Mouse (Mus musculus): ENCODE data around the gene Rfx8. TPM values are rescaled to one million over a fixed set of nuclear protein-coding genes. Genes with fewer than 3 reads are reported as not detected.

The Rfx8 gene
- total and polyA plus RNA-seq, 3 experiments, result not detected

- DNase-seq (ENCODE audit: low read depth, low spot score), result no peak
- no peaks in the 10 kb centered on the region for H3K9me3 ChIP-seq (replicated peaks; ENCODE audit: insufficient read depth, low read length)
- no peaks in the 10 kb centered on the region for H3K36me3 ChIP-seq (ENCODE audit: control insufficient read depth in 1 of 2, insufficient read depth in 2 of 2, low read length in 2 of 2)
- no peak overlapping the region for H3K9ac ChIP-seq (ENCODE audit: control insufficient read depth, low read depth, low read length, poor library complexity, severe bottlenecking)
- no peak overlapping the region for H3K4me3 ChIP-seq (ENCODE audit: control insufficient read depth in 1 of 2, insufficient read depth in 1 of 2, low read depth in 2 of 2, low read length in 2 of 2)
- no peaks in the 10 kb centered on the region for H3K4me1 ChIP-seq (ENCODE audit: control insufficient read depth in 1 of 2, insufficient read depth in 2 of 2, low read length in 2 of 2)
- no peaks in the 10 kb centered on the region for H3K79me2 ChIP-seq (ENCODE audit: control insufficient read depth, insufficient read depth, low read length, poor library complexity)
- H3K27me3 ChIP-seq (ENCODE audit: control insufficient read depth in 1 of 2, insufficient read depth in 2 of 2, low read length in 2 of 2), result no peaks in the 10 kb centered on the region
- no peak overlapping the region for H3K27ac ChIP-seq (ENCODE audit: control insufficient read depth, low read depth, low read length)
- TF ChIP-seq UBTF (IDR thresholded peaks at IDR 0.05; ENCODE audit: borderline replicate concordance, insufficient read depth, low read depth, low read length) (no peak), CTCF (IDR thresholded peaks at IDR 0.05 in 2 of 3, conservative IDR thresholded peaks at IDR 0.05 in 1 of 3; ENCODE audit: control insufficient read depth in 1 of 3, insufficient read depth in 1 of 3, low read depth in 2 of 3, low read length in 3 of 3, poor library complexity in 1 of 3, severe bottlenecking in 1 of 3) (no peak), BHLHE40 (IDR thresholded peaks at IDR 0.05; ENCODE audit: borderline replicate concordance, low read depth, low read length) (no peak), TCF12 (IDR thresholded peaks at IDR 0.05; ENCODE audit: low read depth, low read length) (no peak), NELFE (IDR thresholded peaks at IDR 0.05; ENCODE audit: low read depth, low read length) (no peak), USF2 (IDR thresholded peaks at IDR 0.05; ENCODE audit: borderline replicate concordance in 1 of 2, insufficient read depth in 1 of 2, low read depth in 1 of 2, low read length in 2 of 2) (no peak), NRF1 (IDR thresholded peaks at IDR 0.05; ENCODE audit: insufficient read depth, low read depth, low read length, poor library complexity, severe bottlenecking) (no peak), GATA1 (IDR thresholded peaks at IDR 0.05; ENCODE audit: low read depth, low read length) (no peak), CHD2 (IDR thresholded peaks at IDR 0.05; ENCODE audit: low read length) (no peak), JUND (IDR thresholded peaks at IDR 0.05; ENCODE audit: low read depth, low read length) (no peak)
Observed at GRCm38 (mm10) chr1:39713300-39713699, 7.5 kb downstream of the Rfx8 start.

GRCm38 (mm10) chr1:39712261-39712660 is 8.5 kb downstream of the Rfx8 start:
- DNase-seq (ENCODE audit: low read depth, low spot score), result no peak
- H3K9me3 ChIP-seq (replicated peaks; ENCODE audit: insufficient read depth, low read length), result no peaks in the 10 kb centered on the region

GRCm38 (mm10) chr1:39710604-39711003 is 10.2 kb downstream of the Rfx8 start:
- no peak for DNase-seq (ENCODE audit: low read depth, low spot score)
- Histone ChIP-seq H3K36me3 (ENCODE audit: control insufficient read depth in 1 of 2, insufficient read depth in 2 of 2, low read length in 2 of 2) (no peaks in the 10 kb centered on the region), H3K4me1 (ENCODE audit: control insufficient read depth in 1 of 2, insufficient read depth in 2 of 2, low read length in 2 of 2) (no peaks in the 10 kb centered on the region), H3K79me2 (ENCODE audit: control insufficient read depth, insufficient read depth, low read length, poor library complexity) (no peaks in the 10 kb centered on the region), H3K4me3 (ENCODE audit: control insufficient read depth in 1 of 2, insufficient read depth in 1 of 2, low read depth in 2 of 2, low read length in 2 of 2) (no peak overlapping the region), H3K27ac (ENCODE audit: control insufficient read depth, low read depth, low read length) (no peak overlapping the region), H3K27me3 (ENCODE audit: control insufficient read depth in 1 of 2, insufficient read depth in 2 of 2, low read length in 2 of 2) (no peaks in the 10 kb centered on the region), H3K9me3 (replicated peaks; ENCODE audit: insufficient read depth, low read length) (no peaks in the 10 kb centered on the region), H3K9ac (ENCODE audit: control insufficient read depth, low read depth, low read length, poor library complexity, severe bottlenecking) (no peak overlapping the region)
- TF ChIP-seq CTCF (IDR thresholded peaks at IDR 0.05 in 2 of 3, conservative IDR thresholded peaks at IDR 0.05 in 1 of 3; ENCODE audit: control insufficient read depth in 1 of 3, insufficient read depth in 1 of 3, low read depth in 2 of 3, low read length in 3 of 3, poor library complexity in 1 of 3, severe bottlenecking in 1 of 3), result no peak
- TF ChIP-seq EP300 (IDR thresholded peaks at IDR 0.05; ENCODE audit: low read depth in 1 of 2, low read length in 2 of 2), result no peak
- no peak for TF ChIP-seq JUND (IDR thresholded peaks at IDR 0.05; ENCODE audit: low read depth, low read length)
- TF ChIP-seq TAL1 (IDR thresholded peaks at IDR 0.05; ENCODE audit: low read length), result no peak
- TF ChIP-seq E2F4 (IDR thresholded peaks at IDR 0.05; ENCODE audit: borderline replicate concordance, low read depth, low read length), result no peak
- TF ChIP-seq GATA1 (IDR thresholded peaks at IDR 0.05; ENCODE audit: low read depth, low read length), result no peak
- no peak for TF ChIP-seq MYC (IDR thresholded peaks at IDR 0.05; ENCODE audit: low read depth, low read length)
- no peak for TF ChIP-seq CHD1 (IDR thresholded peaks at IDR 0.05; ENCODE audit: low read depth, low read length)
- no peak for TF ChIP-seq TBP (IDR thresholded peaks at IDR 0.05; ENCODE audit: low read depth, low read length)

More at GRCm38 (mm10) chr1:39712261-39712660, 8.5 kb downstream of the Rfx8 start:
- no peak overlapping the region for H3K4me3 ChIP-seq (ENCODE audit: control insufficient read depth in 1 of 2, insufficient read depth in 1 of 2, low read depth in 2 of 2, low read length in 2 of 2)
- no peaks in the 10 kb centered on the region for H3K79me2 ChIP-seq (ENCODE audit: control insufficient read depth, insufficient read depth, low read length, poor library complexity)
- no peak overlapping the region for H3K9ac ChIP-seq (ENCODE audit: control insufficient read depth, low read depth, low read length, poor library complexity, severe bottlenecking)
- no peaks in the 10 kb centered on the region for H3K27me3 ChIP-seq (ENCODE audit: control insufficient read depth in 1 of 2, insufficient read depth in 2 of 2, low read length in 2 of 2)
- TF ChIP-seq TAL1 (IDR thresholded peaks at IDR 0.05; ENCODE audit: low read length) (no peak), ZC3H11A (IDR thresholded peaks at IDR 0.05; ENCODE audit: low read depth, low read length) (no peak), RAD21 (IDR thresholded peaks at IDR 0.05; ENCODE audit: low read depth, low read length) (no peak), MYC (IDR thresholded peaks at IDR 0.05; ENCODE audit: low read depth, low read length) (no peak), RCOR1 (IDR thresholded peaks at IDR 0.05; ENCODE audit: low read depth, low read length) (no peak), SIN3A (IDR thresholded peaks at IDR 0.05; ENCODE audit: low read length) (no peak), USF2 (IDR thresholded peaks at IDR 0.05; ENCODE audit: borderline replicate concordance in 1 of 2, insufficient read depth in 1 of 2, low read depth in 1 of 2, low read length in 2 of 2) (no peak), USF1 (IDR thresholded peaks at IDR 0.05; ENCODE audit: low read depth, low read length) (no peak), ZNF384 (IDR thresholded peaks at IDR 0.05; ENCODE audit: low read depth, low read length) (no peak), ELF1 (IDR thresholded peaks at IDR 0.05; ENCODE audit: low read depth, low read length) (no peak), JUND (IDR thresholded peaks at IDR 0.05; ENCODE audit: low read depth, low read length) (no peak), MAFK (IDR thresholded peaks at IDR 0.05; ENCODE audit: borderline replicate concordance, low read depth, low read length) (no peak), CHD2 (IDR thresholded peaks at IDR 0.05; ENCODE audit: low read length) (no peak)
- H3K27ac ChIP-seq (ENCODE audit: control insufficient read depth, low read depth, low read length), result no peak overlapping the region
- no peaks in the 10 kb centered on the region for H3K36me3 ChIP-seq (ENCODE audit: control insufficient read depth in 1 of 2, insufficient read depth in 2 of 2, low read length in 2 of 2)
- H3K4me1 ChIP-seq (ENCODE audit: control insufficient read depth in 1 of 2, insufficient read depth in 2 of 2, low read length in 2 of 2), result no peaks in the 10 kb centered on the region
